Mouse (Mus musculus) kidney, postnatal 4 days (tissue): ENCODE data around the gene Srsf5.
"Not testable (repeated sequence)": the region's sequence is repeated elsewhere in the genome, so short reads cannot be mapped to it uniquely, and the experiment has no call there.

ENCODE experiments used
- DNase-seq, 2 experiments: peaks; one replicate each; pipeline ENCODE4 v3.0.0; 2021; ENCODE audit warnings: mixed read lengths in 2 of 2

Gene Srsf5

GRCm38 (mm10) chr12:80945334-80945995 is at the start of gene Srsf5:
Gene Srsf5, plus strand, starts transcription at chr12:80945504.
- peak; percentile 99 for DNase-seq

DNA sequence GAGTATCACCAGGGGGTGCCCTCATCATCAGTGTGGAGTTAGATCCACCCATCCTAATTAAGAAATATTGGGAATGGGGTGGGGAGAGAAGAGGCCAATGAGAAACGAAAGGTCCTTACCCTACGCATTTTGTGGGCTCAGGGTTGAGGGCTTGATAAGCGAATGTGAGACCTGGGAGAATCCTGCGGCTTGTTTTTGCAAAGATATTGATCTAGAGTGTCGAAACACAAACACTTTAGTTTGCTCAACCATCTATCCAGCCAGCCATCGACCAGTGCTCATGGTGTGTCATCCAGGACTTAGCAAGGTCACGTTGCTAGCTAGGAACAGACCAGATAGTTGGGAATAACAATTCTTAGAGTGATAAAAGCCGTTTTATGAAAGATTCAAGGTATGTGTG is 35.7 kb upstream of the Srsf5 start:
- no peak for DNase-seq

DNA sequence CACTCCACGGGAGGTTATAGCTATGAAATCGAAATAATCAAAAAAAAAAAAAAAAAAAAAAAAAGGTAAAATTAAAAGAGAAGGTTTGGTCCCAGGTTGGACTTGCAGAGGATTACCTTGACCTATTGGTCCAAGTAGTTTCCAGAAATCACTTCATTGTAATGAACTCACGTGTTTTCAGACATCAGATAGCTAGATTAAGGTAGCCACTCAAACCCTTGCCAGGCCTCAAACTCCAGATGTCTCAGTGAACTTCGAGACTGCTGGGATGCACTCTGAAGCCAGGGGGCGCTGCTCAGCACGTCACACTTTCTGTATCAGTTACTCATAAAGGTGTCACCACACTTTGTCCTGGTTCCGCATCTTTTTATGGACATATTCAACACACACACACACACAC is 27.5 kb upstream of the Srsf5 start:
- peak; percentile 36 to 50 for DNase-seq

GRCm38 (mm10) chr12:80921301-80921700 is 24.0 kb upstream of the Srsf5 start:
- no peak for DNase-seq

DNA sequence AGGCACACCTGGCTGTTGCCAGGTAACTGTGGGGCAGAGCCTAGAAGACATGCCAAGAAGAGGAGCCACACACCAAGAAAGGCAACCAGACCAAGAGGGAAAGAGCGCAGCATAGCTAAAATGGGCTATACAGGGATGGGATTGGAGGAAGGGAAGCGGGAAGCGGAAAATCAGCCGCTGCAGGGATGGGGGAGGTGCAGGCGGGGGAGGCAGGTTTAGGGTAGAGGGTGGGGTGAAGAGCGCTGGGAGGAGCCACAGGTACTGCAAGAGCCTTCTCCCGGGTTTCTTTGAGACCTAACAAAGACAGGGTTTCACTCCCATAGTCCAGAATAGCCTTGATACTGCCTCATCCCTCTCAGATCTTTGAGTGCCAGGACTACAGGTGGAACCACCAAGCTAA is 22.4 kb upstream of the Srsf5 start:
- peak; percentile 54 to 71 for DNase-seq

GRCm38 (mm10) chr12:80923602-80924001 is 21.7 kb upstream of the Srsf5 start:
- peak in 1 of 2 experiments; percentile 30 for DNase-seq

GRCm38 (mm10) chr12:80924205-80924604 is 21.1 kb upstream of the Srsf5 start:
- DNase-seq = peak; percentile 53 to 62

GRCm38 (mm10) chr12:80925919-80926318 is 19.4 kb upstream of the Srsf5 start:
- DNase-seq = peak; percentile 44 to 62

GRCm38 (mm10) chr12:80926550-80926949 is 18.8 kb upstream of the Srsf5 start:
- no peak for DNase-seq

- no peak for DNase-seq
These were observed 17.8 kb upstream of the Srsf5 start for GRCm38 (mm10) chr12:80927518-80927917.

- DNase-seq = no peak
These were observed 16.4 kb upstream of the Srsf5 start for GRCm38 (mm10) chr12:80928881-80929280.

- peak in 1 of 2 experiments; percentile 52 for DNase-seq
These were observed 15.2 kb upstream of the Srsf5 start for GRCm38 (mm10) chr12:80930141-80930540.

DNA sequence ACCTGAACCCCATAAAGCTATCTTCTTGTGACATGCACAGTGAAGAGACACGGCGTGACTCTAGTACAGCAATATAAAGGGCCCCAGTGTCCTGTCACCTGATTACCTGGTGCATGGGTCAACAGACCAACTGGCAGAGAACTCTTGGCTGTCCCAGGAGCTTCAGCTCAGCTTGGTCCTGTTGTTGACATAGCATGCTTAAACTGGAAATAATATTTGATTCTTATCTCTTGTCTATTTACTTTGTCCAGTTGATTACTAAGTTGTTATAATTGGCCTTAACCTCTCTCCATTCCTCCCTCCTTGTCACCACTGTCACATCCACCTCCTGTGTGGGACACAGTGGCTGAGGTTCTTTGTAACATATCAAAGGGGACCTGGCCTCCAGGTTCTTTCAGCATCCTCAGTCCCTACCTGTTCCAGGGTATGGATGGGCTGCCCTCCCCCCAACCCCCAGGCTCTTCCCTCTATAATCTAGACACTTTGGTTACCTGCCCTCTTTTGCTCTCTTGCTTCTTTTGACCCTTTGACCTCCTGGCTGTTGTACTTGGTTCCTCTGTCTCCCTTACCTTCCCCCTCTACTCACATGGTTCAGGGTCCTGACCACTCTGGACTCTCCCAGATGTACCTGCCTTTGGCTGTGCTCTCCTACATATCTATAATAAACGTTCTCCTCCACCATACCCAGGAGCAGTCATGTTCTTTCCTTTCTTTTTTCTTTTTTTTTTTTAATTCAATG is 13.7 kb upstream of the Srsf5 start:
- no peak for DNase-seq

- DNase-seq = no peak
These were observed 12.4 kb upstream of the Srsf5 start for GRCm38 (mm10) chr12:80932865-80933264.

- no peak for DNase-seq
These were observed 8.6 kb upstream of the Srsf5 start for GRCm38 (mm10) chr12:80936751-80937150.

GRCm38 (mm10) chr12:80937331-80938029 is 7.8 kb upstream of the Srsf5 start:
- DNase-seq = no peak

DNA sequence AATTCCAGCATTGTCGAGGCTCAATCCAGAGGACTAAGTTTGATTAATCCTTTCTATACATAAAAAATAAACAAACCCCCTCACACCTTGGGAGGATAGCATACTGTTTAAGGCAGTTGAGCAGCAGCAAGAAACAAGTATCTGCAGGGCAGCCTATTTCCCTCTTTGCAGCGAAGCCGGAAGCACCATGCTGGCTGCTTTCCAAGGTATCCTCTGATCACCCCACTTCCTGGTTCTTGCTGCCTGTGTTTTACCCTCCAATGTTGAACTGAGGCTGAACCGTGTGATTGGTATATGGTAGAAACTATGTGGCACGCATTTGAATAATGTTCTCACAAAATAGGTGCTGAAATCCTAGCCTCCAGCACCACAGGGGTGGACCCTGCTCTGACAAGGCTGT is 6.7 kb upstream of the Srsf5 start:
- DNase-seq = peak; percentile 72 to 79

GRCm38 (mm10) chr12:80939165-80939564 is 6.1 kb upstream of the Srsf5 start:
- DNase-seq = no peak

DNA sequence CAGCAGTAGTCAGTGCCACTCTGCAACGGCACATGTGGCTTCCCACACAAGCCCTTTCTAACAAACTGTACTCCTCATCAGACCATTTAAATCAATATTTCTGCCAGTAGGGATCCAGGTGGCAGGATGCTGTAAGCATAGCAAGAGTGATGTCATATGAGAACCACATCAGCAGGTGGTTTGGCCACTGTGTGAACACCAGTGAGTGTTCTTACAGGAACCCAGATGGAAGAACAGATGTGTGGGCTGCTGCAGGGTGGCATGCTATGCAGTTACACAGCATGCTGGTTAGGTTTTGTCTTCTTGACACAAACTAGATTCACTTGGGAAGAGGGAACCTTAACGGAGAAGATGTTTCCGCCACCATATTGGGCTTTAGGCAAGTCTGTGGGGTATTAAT is 3.4 kb upstream of the Srsf5 start:
- DNase-seq = no peak

DNA sequence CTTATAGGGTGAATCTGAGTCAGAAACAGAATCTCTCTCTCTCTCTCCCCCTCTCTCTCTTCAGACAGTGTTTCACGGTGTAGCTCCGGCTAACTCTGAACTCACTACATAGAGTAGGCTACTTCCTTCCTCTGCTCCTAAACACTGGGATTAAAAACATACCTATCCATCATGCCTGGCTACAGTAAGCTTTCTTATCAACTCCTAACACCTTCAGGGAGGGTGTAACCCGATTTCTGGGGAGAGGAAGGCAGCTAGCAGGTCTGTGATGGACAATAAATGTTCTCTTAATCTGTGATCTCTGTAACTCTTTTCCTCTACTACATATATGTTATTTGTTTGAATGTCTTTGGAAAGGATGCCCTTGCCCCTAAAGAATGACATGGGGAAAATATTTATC is 1.9 kb upstream of the Srsf5 start:
- DNase-seq = no peak

- no peak for DNase-seq
These were observed 1.1 kb upstream of the Srsf5 start for GRCm38 (mm10) chr12:80944204-80944603.

GRCm38 (mm10) chr12:80944963-80945333 is 356 bp upstream of the Srsf5 start:
- not testable (repeated sequence) for DNase-seq

- peak; percentile 95 to 98 for DNase-seq
These were observed 672 bp downstream of the Srsf5 start for GRCm38 (mm10) chr12:80945996-80946355.

DNA sequence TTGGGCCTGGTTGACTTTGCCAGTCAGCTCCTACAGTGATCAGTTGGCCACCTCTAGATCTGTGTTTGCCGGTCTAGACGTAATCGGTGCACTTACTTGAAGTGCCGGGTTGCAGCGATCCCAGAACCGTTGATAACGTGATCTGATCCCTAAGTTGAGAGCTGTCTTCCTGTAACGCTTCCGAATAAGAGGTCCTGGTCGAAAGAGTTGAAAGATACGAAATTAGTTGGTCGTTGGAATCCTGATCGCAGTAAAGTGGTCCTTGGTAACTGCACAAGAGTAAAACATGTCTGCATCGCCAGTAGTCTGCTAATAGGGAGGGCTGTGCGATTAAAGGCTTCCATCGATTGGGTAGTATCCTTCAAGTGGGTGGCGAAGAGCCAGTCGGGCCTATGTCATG is 2.9 kb downstream of the Srsf5 start:
- DNase-seq = no peak
